Mouse (Mus musculus) heart, postnatal 0 days (tissue): ENCODE measurements around the gene Mroh2a.

Experiments
- CTCF ChIP-seq: IDR thresholded peaks from 2 replicates; pipeline ENCODE4 v1.5.1; 2016; ENCODE audit warnings: antibody characterized with exemption, control low read depth, low read depth
- EP300 ChIP-seq: IDR thresholded peaks from 2 replicates; pipeline ENCODE4 v1.6.1; 2016; ENCODE audit warnings: antibody characterized with exemption, low read depth

- TF ChIP-seq EP300 (no peak), CTCF (peak; percentile 24; the same call in 1 of the 2 replicates)
Observed at GRCm38 (mm10) chr1:88260114-88260513, 33.3 kb downstream of the Mroh2a start.
